Mouse (Mus musculus) C2C12 (cell line): ENCODE results near the gene Prkce.

ENCODE experiments used
- CEBPB ChIP-seq: IDR thresholded peaks from one replicate; pipeline ENCODE4 v1.6.1; 2011; ENCODE audit warnings: low read depth, mild to moderate bottlenecking, control low read depth, moderate library complexity
- CTCF ChIP-seq: IDR thresholded peaks from one replicate; pipeline ENCODE4 v1.5.1; 2011; ENCODE audit not compliant: control insufficient read depth, insufficient read depth, insufficient read length
- FOSL1 ChIP-seq: IDR thresholded peaks from one replicate; pipeline ENCODE4 v1.8.0; 2011; ENCODE audit warnings: mild to moderate bottlenecking, low read length; ENCODE audit not compliant: poor library complexity, insufficient read depth, severe bottlenecking
- MAX ChIP-seq: IDR thresholded peaks from one replicate; pipeline ENCODE4 v1.6.1; 2011; ENCODE audit warnings: mild to moderate bottlenecking, control low read depth
- MYOD1 ChIP-seq: IDR thresholded peaks from one replicate; pipeline ENCODE4 v1.6.1; 2011; ENCODE audit warnings: low read depth; ENCODE audit not compliant: control insufficient read depth, insufficient read length
- MYOG ChIP-seq: IDR thresholded peaks from one replicate; pipeline ENCODE4 v1.6.1; 2011; ENCODE audit not compliant: control insufficient read depth, insufficient read length; ENCODE audit errors: extremely low read depth
- USF1 ChIP-seq: IDR thresholded peaks from one replicate; pipeline ENCODE4 v1.6.1; 2011; ENCODE audit warnings: low read depth, mild to moderate bottlenecking, control low read depth, moderate library complexity

DNA sequence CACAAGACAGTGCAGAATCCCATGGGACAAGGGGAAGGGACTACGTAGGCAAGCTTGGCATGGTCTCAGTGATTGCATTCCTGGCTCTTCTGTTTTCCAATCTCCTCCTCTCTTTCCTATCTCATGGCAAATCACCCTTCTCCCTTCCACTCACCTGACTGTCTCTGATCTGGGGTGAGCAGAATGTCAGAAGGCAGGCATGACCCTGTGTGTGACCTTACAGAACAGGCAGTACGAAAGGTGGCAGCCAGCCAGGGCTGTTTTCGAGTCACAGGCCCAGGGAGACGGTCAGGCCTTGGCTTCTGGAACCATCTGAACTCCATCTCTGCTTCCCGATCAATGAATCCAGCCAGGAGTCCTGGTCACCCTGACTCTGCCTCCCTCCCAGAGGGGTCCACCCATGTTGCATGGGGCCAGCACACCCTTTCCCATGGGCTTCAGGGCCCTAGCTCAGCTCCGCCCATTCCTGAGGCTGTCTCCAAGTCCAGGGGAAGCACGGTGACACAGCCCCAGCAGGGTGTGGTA lies 119.2 kb downstream of the Prkce start:
- TF ChIP-seq MYOD1: no peak
- no peak for TF ChIP-seq CTCF
- no peak for TF ChIP-seq MAX
- TF ChIP-seq MYOG: no peak
- TF ChIP-seq CEBPB: no peak
- TF ChIP-seq USF1: no peak
- TF ChIP-seq FOSL1: no peak
